Mouse (Mus musculus): ENCODE results near the gene 6430628N08Rik. TPM values are rescaled to one million over a fixed set of nuclear protein-coding genes. Genes with fewer than 3 reads are reported as not detected.

Gene 6430628N08Rik
- polyA plus RNA-seq, 1 experiment from 2014 or later, result not detected

- Histone ChIP-seq H3K4me2 (replicated peaks) (peak overlapping the region; percentile 55), H3K27ac (no peak overlapping the region), H3K4me1 (peaks cover 23% of the 10 kb centered on the region), H3K9me3 (no peaks in the 10 kb centered on the region), H3K36me3 (no peaks in the 10 kb centered on the region), H3K4me3 (peak overlapping the region; percentile 15; the same call in 1 of the 2 replicates), H3K9ac (0 out of 2 replicates have a peak overlapping the region, but pooled peaks have one; percentile 40), H3K27me3 (replicated peaks) (peaks cover 100% of the 10 kb centered on the region)
- WGBS, result 1% methylated on average over 41 of the region's 41 CpGs
- peak; percentile 54 for ATAC-seq (ENCODE audit: low FRiP score, low read depth)
Measured at GRCm38 (mm10) chr4:115943669-115944314, 53.3 kb downstream of the 6430628N08Rik start.

Other genes with a start within 250 kb of the 6430628N08Rik start
- 0.18 TPM in 1 of 2 replicates, not detected in the other for gene Cyp4b1, start 242.9 kb upstream of the 6430628N08Rik start, polyA plus RNA-seq (2016; fragmentation: Nextera tagmentation; extraction: Ambion mirVana)
- 23.5 and 27.8 TPM in 2 replicates for gene Efcab14, start 152.9 kb upstream of the 6430628N08Rik start, polyA plus RNA-seq (2016; fragmentation: Nextera tagmentation; extraction: Ambion mirVana)
- 0.43 and 0.67 TPM in 2 replicates for gene Tex38, start 109.6 kb upstream of the 6430628N08Rik start, polyA plus RNA-seq (2016; fragmentation: Nextera tagmentation; extraction: Ambion mirVana)
- 36.2 and 44.5 TPM in 2 replicates for gene Atpaf1, start 105.9 kb upstream of the 6430628N08Rik start, polyA plus RNA-seq (2016; fragmentation: Nextera tagmentation; extraction: Ambion mirVana)
- gene Mob3c, start 62.6 kb upstream of the 6430628N08Rik start, polyA plus RNA-seq (2016; fragmentation: Nextera tagmentation; extraction: Ambion mirVana), result 6.2 TPM in 2 replicates
- gene Mknk1, start 51.5 kb upstream of the 6430628N08Rik start, polyA plus RNA-seq (2016; fragmentation: Nextera tagmentation; extraction: Ambion mirVana), result 24.8 and 26.4 TPM in 2 replicates
- not detected in 2 replicates for gene Kncn, start 6.3 kb upstream of the 6430628N08Rik start, polyA plus RNA-seq (2016; fragmentation: Nextera tagmentation; extraction: Ambion mirVana)
- 1.6 and 2.4 TPM in 2 replicates for gene Dmbx1, start 49.3 kb downstream of the 6430628N08Rik start, polyA plus RNA-seq (2016; fragmentation: Nextera tagmentation; extraction: Ambion mirVana)
- 4.8 and 5.8 TPM in 2 replicates for gene Faah, start 127.3 kb downstream of the 6430628N08Rik start, polyA plus RNA-seq (2016; fragmentation: Nextera tagmentation; extraction: Ambion mirVana)
- gene Nsun4, start 163.2 kb downstream of the 6430628N08Rik start, polyA plus RNA-seq (2016; fragmentation: Nextera tagmentation; extraction: Ambion mirVana), result 16.2 and 19.7 TPM in 2 replicates
- 378 and 393 TPM in 2 replicates for gene Uqcrh, start 184.4 kb downstream of the 6430628N08Rik start, polyA plus RNA-seq (2016; fragmentation: Nextera tagmentation; extraction: Ambion mirVana)
- 71.9 and 75.0 TPM in 2 replicates for gene Lrrc41, start 184.6 kb downstream of the 6430628N08Rik start, polyA plus RNA-seq (2016; fragmentation: Nextera tagmentation; extraction: Ambion mirVana)
- gene Rad54l, start 233.0 kb downstream of the 6430628N08Rik start, polyA plus RNA-seq (2016; fragmentation: Nextera tagmentation; extraction: Ambion mirVana), result 26.9 and 29.4 TPM in 2 replicates
- 60.8 and 68.4 TPM in 2 replicates for gene Pomgnt1, start 233.2 kb downstream of the 6430628N08Rik start, polyA plus RNA-seq (2016; fragmentation: Nextera tagmentation; extraction: Ambion mirVana)